Mouse (Mus musculus) MEL (cell line): Measurements from ENCODE around the gene 1810046K07Rik. TPM values are rescaled to one million over a fixed set of nuclear protein-coding genes. Genes with fewer than 3 reads are reported as not detected.

ENCODE experiments used
- DNase-seq: peaks from one replicate; pipeline ENCODE4 v3.0.0; 2011; ENCODE audit warnings: low read depth, low spot score
- H3K27ac ChIP-seq: 2 replicates; pipeline ENCODE4 v1.5.1; 2012; ENCODE audit warnings: low read depth, mild to moderate bottlenecking, control low read depth, low read length, moderate library complexity; ENCODE audit not compliant: control insufficient read depth
- H3K27me3 ChIP-seq, 2 experiments: fragments of 150-350 bp in 1 of 2; sonication (generic) in 1 of 2; 2 replicates each; pipeline ENCODE4 v1.6.1; 2012; ENCODE audit warnings: low read length in 2 of 2, mild to moderate bottlenecking in 2 of 2, improper control_type of control experiment in 1 of 2, moderate library complexity in 1 of 2; ENCODE audit not compliant: insufficient read depth in 2 of 2, control insufficient read depth in 1 of 2
- H3K36me3 ChIP-seq, 2 experiments: 2 replicates each; pipeline ENCODE4 v1.6.1; 2012 to 2014; ENCODE audit warnings: low read length in 2 of 2, improper control_type of control experiment in 1 of 2, inconsistent platforms in 1 of 2, mild to moderate bottlenecking in 1 of 2; ENCODE audit not compliant: insufficient read depth in 2 of 2, control insufficient read depth in 1 of 2
- H3K4me1 ChIP-seq, 2 experiments: fragments of 150-350 bp in 1 of 2; sonication (generic) in 1 of 2; 2 replicates each; pipeline ENCODE4 v1.6.1; 2012; ENCODE audit warnings: low read length in 2 of 2, improper control_type of control experiment in 1 of 2, mild to moderate bottlenecking in 1 of 2; ENCODE audit not compliant: insufficient read depth in 2 of 2, control insufficient read depth in 1 of 2
- H3K4me3 ChIP-seq, 2 experiments: fragments of 150-350 bp in 1 of 2; sonication (generic) in 1 of 2; 2 replicates each; pipeline ENCODE4 v1.5.1; 2012; ENCODE audit warnings: low read depth in 2 of 2, low read length in 2 of 2, mild to moderate bottlenecking in 2 of 2, moderate library complexity in 2 of 2, control low read depth in 1 of 2, improper control_type of control experiment in 1 of 2; ENCODE audit not compliant: control insufficient read depth in 1 of 2, insufficient read depth in 1 of 2
- H3K79me2 ChIP-seq: 2 replicates; pipeline ENCODE4 v1.6.1; 2012; ENCODE audit warnings: mild to moderate bottlenecking, low read length, moderate library complexity; ENCODE audit not compliant: control insufficient read depth, poor library complexity, insufficient read depth
- H3K9ac ChIP-seq: 2 replicates; pipeline ENCODE4 v1.6.1; 2012; ENCODE audit warnings: low read depth, mild to moderate bottlenecking, control low read depth, low read length, moderate library complexity; ENCODE audit not compliant: control insufficient read depth, poor library complexity, severe bottlenecking
- H3K9me3 ChIP-seq: fragments of 150-350 bp; sonication (generic); replicated peaks from 2 replicates; pipeline ENCODE4 v1.6.1; 2012; ENCODE audit warnings: mild to moderate bottlenecking, low read length, improper control_type of control experiment, moderate library complexity; ENCODE audit not compliant: insufficient read depth
- CHD1 ChIP-seq: IDR thresholded peaks from 2 replicates; pipeline ENCODE4 v1.6.1; 2012; ENCODE audit warnings: low read depth, mild to moderate bottlenecking, inconsistent platforms, low read length, improper control_type of control experiment
- CHD2 ChIP-seq: IDR thresholded peaks from 2 replicates; pipeline ENCODE4 v1.6.1; 2011; ENCODE audit warnings: low read length, improper control_type of control experiment
- ETS1 ChIP-seq: IDR thresholded peaks from 2 replicates; pipeline ENCODE4 v1.6.1; 2012; ENCODE audit warnings: low read depth, mild to moderate bottlenecking, inconsistent platforms, low read length, improper control_type of control experiment, moderate library complexity
- JUND ChIP-seq: IDR thresholded peaks from 2 replicates; pipeline ENCODE4 v1.6.1; 2011; ENCODE audit warnings: low read depth, mild to moderate bottlenecking, improper control_type of control experiment, low read length
- MAFK ChIP-seq: IDR thresholded peaks from 2 replicates; pipeline ENCODE4 v1.6.1; 2011; ENCODE audit warnings: low read depth, mild to moderate bottlenecking, low read length, improper control_type of control experiment, borderline replicate concordance
- MAX ChIP-seq: IDR thresholded peaks from 2 replicates; pipeline ENCODE4 v1.6.1; 2011; ENCODE audit warnings: low read length, improper control_type of control experiment
- MEF2A ChIP-seq: IDR thresholded peaks from 2 replicates; pipeline ENCODE4 v1.6.1; 2014; ENCODE audit warnings: low read depth, mild to moderate bottlenecking, inconsistent platforms, low read length, improper control_type of control experiment; ENCODE audit not compliant: poor library complexity, insufficient replicate concordance, severe bottlenecking; ENCODE audit errors: extremely low read depth
- MYC ChIP-seq: IDR thresholded peaks from 2 replicates; pipeline ENCODE4 v1.6.1; 2011; ENCODE audit warnings: low read depth, mild to moderate bottlenecking, low read length, improper control_type of control experiment, moderate library complexity
- NELFE ChIP-seq: IDR thresholded peaks from 2 replicates; pipeline ENCODE4 v1.6.1; 2011; ENCODE audit warnings: low read depth, low read length, improper control_type of control experiment
- POLR2AphosphoS2 ChIP-seq: IDR thresholded peaks from 2 replicates; pipeline ENCODE4 v1.6.1; 2011; ENCODE audit warnings: low read length, improper control_type of control experiment
- RAD21 ChIP-seq: IDR thresholded peaks from 2 replicates; pipeline ENCODE4 v1.6.1; 2011; ENCODE audit warnings: mild to moderate bottlenecking, low read depth, low read length, improper control_type of control experiment
- RCOR1 ChIP-seq: IDR thresholded peaks from 2 replicates; pipeline ENCODE4 v1.6.1; 2012; ENCODE audit warnings: low read depth, mild to moderate bottlenecking, inconsistent platforms, low read length, improper control_type of control experiment
- SMC3 ChIP-seq: IDR thresholded peaks from 2 replicates; pipeline ENCODE4 v1.6.1; 2011; ENCODE audit warnings: low read depth, low read length, improper control_type of control experiment
- UBTF ChIP-seq: IDR thresholded peaks from 2 replicates; pipeline ENCODE4 v1.6.1; 2012; ENCODE audit warnings: low read depth, mild to moderate bottlenecking, inconsistent platforms, low read length, improper control_type of control experiment, moderate library complexity, borderline replicate concordance; ENCODE audit not compliant: insufficient read depth
- USF2 ChIP-seq, 2 experiments: IDR thresholded peaks; 2 replicates each; pipeline ENCODE4 v1.6.1; 2011 to 2012; ENCODE audit warnings: improper control_type of control experiment in 2 of 2, low read length in 2 of 2, borderline replicate concordance in 1 of 2, inconsistent platforms in 1 of 2, low read depth in 1 of 2, mild to moderate bottlenecking in 1 of 2; ENCODE audit not compliant: insufficient read depth in 1 of 2
- ZKSCAN1 ChIP-seq: IDR thresholded peaks from 2 replicates; pipeline ENCODE4 v1.6.1; 2012; ENCODE audit warnings: low read depth, mild to moderate bottlenecking, inconsistent platforms, low read length, improper control_type of control experiment, moderate library complexity
- ZMIZ1 ChIP-seq: IDR thresholded peaks from 2 replicates; pipeline ENCODE4 v1.6.1; 2012; ENCODE audit warnings: low read depth, mild to moderate bottlenecking, inconsistent platforms, low read length, improper control_type of control experiment, moderate library complexity
- polyA plus RNA-seq, 2 experiments: library from polyadenylated mRNA; stranded (reverse) in 1 of 2; unstranded in 1 of 2; fragments of >175 nt in 1 of 2; fragments of >200 nt in 1 of 2; gene quantifications; 2 replicates each; pipeline versions ENCODE4 v1.2.1 to v1.2.4; 2012; ENCODE audit warnings: low replicate concordance in 2 of 2, low read depth in 1 of 2; ENCODE audit not compliant: insufficient read length in 2 of 2, insufficient read depth in 1 of 2, missing spikeins in 1 of 2
- total RNA-seq: library from RNA; depleted of rRNA; stranded (reverse); fragments of 300-350 nt; gene quantifications from 2 replicates; pipeline ENCODE4 v1.2.3, GENCODE M21; 2012

Gene 1810046K07Rik
- total and polyA plus RNA-seq, 3 experiments: not detected

- Histone ChIP-seq H3K27ac (no peak overlapping the region), H3K79me2 (no peaks in the 10 kb centered on the region), H3K4me3 (no peak overlapping the region), H3K27me3 (peaks cover 9 to 12% of the 10 kb centered on the region in 2 experiments)
- TF ChIP-seq RAD21 (no peak), NELFE (no peak), JUND (no peak), ZMIZ1 (no peak), CHD2 (no peak), MAX (no peak), SMC3 (no peak), POLR2AphosphoS2 (no peak)
- TF ChIP-seq, all 39 proteins: peak for 0
- H3K36me3 ChIP-seq: no peaks in the 10 kb centered on the region
- no peak overlapping the region for H3K9ac ChIP-seq
- H3K4me1 ChIP-seq: no peaks in the 10 kb centered on the region
- no peak for DNase-seq
- H3K9me3 ChIP-seq: no peaks in the 10 kb centered on the region
These were observed 37.7 kb downstream of the 1810046K07Rik start for GRCm38 (mm10) chr9:51290980-51291379.

GRCm38 (mm10) chr9:51286079-51286478 lies 42.6 kb downstream of the 1810046K07Rik start:
- no peak for DNase-seq
- H3K4me3 ChIP-seq: no peak overlapping the region
- H3K27me3 ChIP-seq: peaks cover 12 to 20% of the 10 kb centered on the region in 2 experiments
- H3K27ac ChIP-seq: no peak overlapping the region
- H3K79me2 ChIP-seq: no peaks in the 10 kb centered on the region
- no peak overlapping the region for H3K9ac ChIP-seq
- TF ChIP-seq ZMIZ1: no peak
- no peak for TF ChIP-seq ZKSCAN1
- TF ChIP-seq USF2 (IDR thresholded peaks at IDR 0.05; ENCODE audit: borderline replicate concordance in 1 of 2, insufficient read depth in 1 of 2, low read depth in 1 of 2, low read length in 2 of 2): no peak
- TF ChIP-seq MYC: no peak
- no peak for TF ChIP-seq MEF2A
- TF ChIP-seq UBTF: no peak
- no peak for TF ChIP-seq CHD1
- TF ChIP-seq MAFK: no peak
- no peak for TF ChIP-seq ETS1
- no peak for TF ChIP-seq RCOR1
- TF ChIP-seq JUND: no peak
- no peak for TF ChIP-seq NELFE
- no peaks in the 10 kb centered on the region for H3K36me3 ChIP-seq
- H3K9me3 ChIP-seq: no peaks in the 10 kb centered on the region
- H3K4me1 ChIP-seq: no peaks in the 10 kb centered on the region
